Mouse (Mus musculus): ENCODE data around the gene Psd4. TPM values are rescaled to one million over a fixed set of nuclear protein-coding genes. Genes with fewer than 3 reads are reported as not detected.

The Psd4 gene
- polyA plus RNA-seq, 1 experiment from 2014 or later, result 3.4 TPM

DNA sequence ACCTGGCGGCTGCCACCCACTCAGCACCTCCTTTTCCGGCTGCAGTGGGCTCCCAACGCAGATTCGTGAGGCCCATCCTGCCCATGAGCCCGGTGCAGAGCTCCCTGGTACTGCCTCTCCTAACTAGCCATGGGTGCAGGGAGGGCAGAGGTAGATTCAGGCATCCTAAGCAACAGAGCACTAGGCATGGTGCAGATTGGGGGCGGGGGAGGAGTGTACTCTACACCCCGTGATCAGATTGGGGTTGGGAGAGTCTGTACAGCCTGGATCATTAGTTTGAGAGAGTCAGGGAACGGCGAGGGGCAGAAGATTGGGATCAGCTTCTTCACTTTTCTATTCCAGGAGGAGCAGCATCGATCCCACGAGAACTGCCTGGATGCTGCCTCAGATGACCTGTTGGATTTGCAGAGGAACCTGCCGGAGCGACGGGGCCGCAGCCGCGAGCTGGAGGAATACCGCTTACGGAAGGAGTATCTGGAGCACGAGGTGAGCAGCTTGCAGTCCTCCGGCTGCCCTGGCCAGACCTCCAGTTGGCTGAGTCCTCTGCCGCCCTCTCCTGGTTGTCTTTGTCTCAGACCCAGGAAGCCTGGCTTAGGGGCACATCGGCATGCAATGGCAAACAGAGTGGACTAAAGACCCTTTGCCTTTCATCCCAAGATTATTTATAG is 38.1 kb downstream of the Psd4 start:
- H3K36me3 ChIP-seq (ENCODE audit: control insufficient read depth, insufficient read depth, low read length), result no peaks in the 10 kb centered on the region
- H3K9ac ChIP-seq (ENCODE audit: low read length), result peak overlapping the region; percentile 61
- peak; percentile 85 for ATAC-seq (ENCODE audit: low read depth)
- 0 out of 2 replicates have a peak, but pooled peaks cover 2% of the 10 kb centered on the region for H3K4me1 ChIP-seq (replicated peaks; ENCODE audit: control insufficient read depth, insufficient read depth, low read length)
- no peak overlapping the region for H3K27ac ChIP-seq (ENCODE audit: low read length)
- peak overlapping the region; percentile 17 for H3K4me3 ChIP-seq (ENCODE audit: low read length)
- H3K9me3 ChIP-seq (ENCODE audit: control insufficient read depth, low read length), result no peaks in the 10 kb centered on the region
- H3K4me2 ChIP-seq (ENCODE audit: low read depth, low read length), result peak overlapping the region; percentile 50
- WGBS, result 7% methylated on average over 23 of the region's 23 CpGs
- peaks cover 2% of the 10 kb centered on the region for H3K27me3 ChIP-seq (ENCODE audit: control insufficient read depth, insufficient read depth, low read depth, low read length)

- H3K4me1 ChIP-seq (replicated peaks; ENCODE audit: control insufficient read depth, insufficient read depth, low read length), result peaks cover 2% of the 10 kb centered on the region
These were observed 40.5 kb downstream of the Psd4 start for GRCm38 (mm10) chr2:24407701-24408485.

DNA sequence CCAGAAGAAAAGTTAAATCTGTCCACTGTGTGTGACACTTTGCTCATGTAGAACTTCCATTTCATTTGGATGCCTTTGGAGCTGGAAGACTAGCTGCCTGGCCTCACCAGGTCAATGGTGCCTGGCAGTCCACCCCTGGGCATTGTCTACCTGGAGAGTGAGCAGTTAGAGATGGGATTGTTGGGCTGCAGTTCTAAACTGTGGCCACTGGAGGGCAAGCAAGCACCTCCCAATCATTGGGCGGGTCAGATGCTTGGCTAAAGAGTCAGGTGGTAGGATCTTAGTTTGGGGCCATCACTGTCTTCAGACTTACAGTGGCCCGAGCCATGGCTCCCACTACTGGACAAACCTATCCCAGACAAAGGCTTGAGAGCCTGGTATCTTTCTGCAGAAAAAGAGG is 41.8 kb downstream of the Psd4 start:
- Histone ChIP-seq H3K4me3 (ENCODE audit: low read length) (no peak overlapping the region), H3K9me3 (ENCODE audit: control insufficient read depth, low read length) (no peaks in the 10 kb centered on the region), H3K4me1 (replicated peaks; ENCODE audit: control insufficient read depth, insufficient read depth, low read length) (peaks cover 11% of the 10 kb centered on the region), H3K27me3 (ENCODE audit: control insufficient read depth, insufficient read depth, low read depth, low read length) (peaks cover 2% of the 10 kb centered on the region), H3K4me2 (ENCODE audit: low read depth, low read length) (no peak overlapping the region), H3K9ac (ENCODE audit: low read length) (no peak overlapping the region), H3K36me3 (ENCODE audit: control insufficient read depth, insufficient read depth, low read length) (no peaks in the 10 kb centered on the region), H3K27ac (ENCODE audit: low read length) (no peak overlapping the region)
- 0% methylated on average over 2 of the region's 2 CpGs for WGBS
- ATAC-seq (ENCODE audit: low read depth), result peak; percentile 18; the same call in 1 of the 2 replicates

More at GRCm38 (mm10) chr2:24407701-24408485, 40.5 kb downstream of the Psd4 start:
- Histone ChIP-seq H3K27me3 (ENCODE audit: control insufficient read depth, insufficient read depth, low read depth, low read length) (peaks cover 2% of the 10 kb centered on the region), H3K4me3 (ENCODE audit: low read length) (no peak overlapping the region), H3K9ac (ENCODE audit: low read length) (no peak overlapping the region), H3K4me2 (ENCODE audit: low read depth, low read length) (no peak overlapping the region), H3K27ac (ENCODE audit: low read length) (no peak overlapping the region), H3K36me3 (ENCODE audit: control insufficient read depth, insufficient read depth, low read length) (no peaks in the 10 kb centered on the region), H3K9me3 (ENCODE audit: control insufficient read depth, low read length) (no peaks in the 10 kb centered on the region)
- 61% methylated on average over 4 of the region's 4 CpGs for whole genome bisulfite sequencing
- no peak for ATAC-seq (ENCODE audit: low read depth)

GRCm38 (mm10) chr2:24413172-24413571 is 45.8 kb downstream of the Psd4 start:
- Histone ChIP-seq H3K4me2 (ENCODE audit: low read depth, low read length) (no peak overlapping the region), H3K9ac (ENCODE audit: low read length) (no peak overlapping the region), H3K9me3 (ENCODE audit: control insufficient read depth, low read length) (no peaks in the 10 kb centered on the region), H3K27ac (ENCODE audit: low read length) (peak overlapping the region; percentile 53), H3K4me1 (replicated peaks; ENCODE audit: control insufficient read depth, insufficient read depth, low read length) (peaks cover 9% of the 10 kb centered on the region), H3K36me3 (ENCODE audit: control insufficient read depth, insufficient read depth, low read length) (no peaks in the 10 kb centered on the region), H3K4me3 (ENCODE audit: low read length) (no peak overlapping the region), H3K27me3 (ENCODE audit: control insufficient read depth, insufficient read depth, low read depth, low read length) (no peaks in the 10 kb centered on the region)
- WGBS, result 22% methylated on average over 3 of the region's 3 CpGs
- peak; percentile 56 for ATAC-seq (ENCODE audit: low read depth)

GRCm38 (mm10) chr2:24413677-24414076 is 46.3 kb downstream of the Psd4 start:
- no peaks in the 10 kb centered on the region for H3K36me3 ChIP-seq (ENCODE audit: control insufficient read depth, insufficient read depth, low read length)

GRCm38 (mm10) chr2:24416668-24417067 is 49.3 kb downstream of the Psd4 start:
- no peak for ATAC-seq (ENCODE audit: low read depth)
- Histone ChIP-seq H3K4me3 (ENCODE audit: low read length) (no peak overlapping the region), H3K4me2 (ENCODE audit: low read depth, low read length) (no peak overlapping the region), H3K27me3 (ENCODE audit: control insufficient read depth, insufficient read depth, low read depth, low read length) (no peaks in the 10 kb centered on the region), H3K9ac (ENCODE audit: low read length) (no peak overlapping the region), H3K36me3 (ENCODE audit: control insufficient read depth, insufficient read depth, low read length) (no peaks in the 10 kb centered on the region), H3K27ac (ENCODE audit: low read length) (no peak overlapping the region), H3K9me3 (ENCODE audit: control insufficient read depth, low read length) (no peaks in the 10 kb centered on the region), H3K4me1 (replicated peaks; ENCODE audit: control insufficient read depth, insufficient read depth, low read length) (peaks cover 9% of the 10 kb centered on the region)
- 13% methylated on average over 9 of the region's 9 CpGs for WGBS

More at GRCm38 (mm10) chr2:24413677-24414076, 46.3 kb downstream of the Psd4 start:
- no peak overlapping the region for H3K4me3 ChIP-seq (ENCODE audit: low read length)
- 80% methylated on average over 4 of the region's 4 CpGs for WGBS
- H3K9me3 ChIP-seq (ENCODE audit: control insufficient read depth, low read length), result no peaks in the 10 kb centered on the region
- no peak for ATAC-seq (ENCODE audit: low read depth)
- peak overlapping the region; percentile 53 for H3K27ac ChIP-seq (ENCODE audit: low read length)
- no peak overlapping the region for H3K4me2 ChIP-seq (ENCODE audit: low read depth, low read length)
- H3K27me3 ChIP-seq (ENCODE audit: control insufficient read depth, insufficient read depth, low read depth, low read length), result no peaks in the 10 kb centered on the region
- peaks cover 9% of the 10 kb centered on the region for H3K4me1 ChIP-seq (replicated peaks; ENCODE audit: control insufficient read depth, insufficient read depth, low read length)
- no peak overlapping the region for H3K9ac ChIP-seq (ENCODE audit: low read length)

DNA sequence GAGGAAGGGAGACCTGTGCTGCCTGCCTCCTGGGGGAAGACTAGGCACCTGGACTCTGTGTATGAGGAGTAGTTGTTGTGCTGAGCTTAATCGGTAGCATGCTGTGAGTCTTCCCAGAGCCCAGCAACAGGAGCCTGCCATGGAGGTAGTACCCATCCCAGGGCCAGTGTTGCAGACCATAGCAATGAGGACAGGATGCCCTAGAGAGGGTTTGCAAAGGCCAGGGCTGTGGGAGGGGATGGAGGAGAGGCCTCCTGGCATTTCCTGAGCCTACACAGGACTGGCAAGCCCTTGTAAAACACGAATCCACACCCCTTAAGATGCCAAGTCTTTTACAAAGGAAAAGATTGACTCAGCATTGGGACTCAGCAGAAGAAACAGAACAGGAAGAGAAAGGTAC is 49.7 kb downstream of the Psd4 start:
- peaks cover 9% of the 10 kb centered on the region for H3K4me1 ChIP-seq (replicated peaks; ENCODE audit: control insufficient read depth, insufficient read depth, low read length)
- H3K9ac ChIP-seq (ENCODE audit: low read length), result no peak overlapping the region
- no peak for ATAC-seq (ENCODE audit: low read depth)

DNA sequence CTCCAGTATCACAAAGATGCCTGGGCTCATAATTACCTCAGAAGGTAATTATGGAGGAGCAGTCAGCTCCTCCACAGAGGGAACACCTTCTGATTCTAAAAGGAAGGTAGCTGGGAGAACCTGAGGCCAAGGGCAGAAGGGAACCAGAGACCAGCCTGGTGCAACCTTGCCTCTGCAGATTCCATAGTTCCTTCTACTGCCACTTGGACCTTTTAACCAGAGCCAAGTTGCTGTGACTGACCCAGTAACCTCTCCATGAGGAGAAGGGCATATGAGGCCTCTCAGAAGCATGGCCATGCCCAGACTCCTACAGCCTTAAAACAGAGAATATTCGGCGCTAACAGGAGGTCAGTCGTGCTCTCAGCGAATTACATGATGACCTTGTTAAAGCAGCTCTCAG is 50.2 kb downstream of the Psd4 start:
- Histone ChIP-seq H3K4me1 (replicated peaks; ENCODE audit: control insufficient read depth, insufficient read depth, low read length) (peaks cover 9% of the 10 kb centered on the region), H3K9me3 (ENCODE audit: control insufficient read depth, low read length) (no peaks in the 10 kb centered on the region), H3K27ac (ENCODE audit: low read length) (no peak overlapping the region), H3K27me3 (ENCODE audit: control insufficient read depth, insufficient read depth, low read depth, low read length) (no peaks in the 10 kb centered on the region), H3K4me2 (ENCODE audit: low read depth, low read length) (no peak overlapping the region), H3K9ac (ENCODE audit: low read length) (no peak overlapping the region), H3K36me3 (ENCODE audit: control insufficient read depth, insufficient read depth, low read length) (no peaks in the 10 kb centered on the region), H3K4me3 (ENCODE audit: low read length) (no peak overlapping the region)
- 75% methylated on average over 4 of the region's 4 CpGs for WGBS
- ATAC-seq (ENCODE audit: low read depth), result no peak

More for the DNA sequence above, 49.7 kb downstream of the Psd4 start:
- WGBS, result 13% methylated on average over 2 of the region's 2 CpGs
- no peak overlapping the region for H3K4me2 ChIP-seq (ENCODE audit: low read depth, low read length)
- H3K27ac ChIP-seq (ENCODE audit: low read length), result no peak overlapping the region
- no peaks in the 10 kb centered on the region for H3K27me3 ChIP-seq (ENCODE audit: control insufficient read depth, insufficient read depth, low read depth, low read length)
- no peak overlapping the region for H3K4me3 ChIP-seq (ENCODE audit: low read length)
- no peaks in the 10 kb centered on the region for H3K36me3 ChIP-seq (ENCODE audit: control insufficient read depth, insufficient read depth, low read length)
- no peaks in the 10 kb centered on the region for H3K9me3 ChIP-seq (ENCODE audit: control insufficient read depth, low read length)

- no peak for ATAC-seq (ENCODE audit: low read depth)
- H3K4me3 ChIP-seq (ENCODE audit: low read length), result no peak overlapping the region
- no peaks in the 10 kb centered on the region for H3K27me3 ChIP-seq (ENCODE audit: control insufficient read depth, insufficient read depth, low read depth, low read length)
- H3K9me3 ChIP-seq (ENCODE audit: control insufficient read depth, low read length), result no peaks in the 10 kb centered on the region
- no peak overlapping the region for H3K27ac ChIP-seq (ENCODE audit: low read length)
- H3K4me2 ChIP-seq (ENCODE audit: low read depth, low read length), result no peak overlapping the region
- no peak overlapping the region for H3K9ac ChIP-seq (ENCODE audit: low read length)
- no peaks in the 10 kb centered on the region for H3K4me1 ChIP-seq (replicated peaks; ENCODE audit: control insufficient read depth, insufficient read depth, low read length)
- 83% methylated on average over 6 of the region's 6 CpGs for WGBS
- H3K36me3 ChIP-seq (ENCODE audit: control insufficient read depth, insufficient read depth, low read length), result no peaks in the 10 kb centered on the region
These were observed 54.0 kb downstream of the Psd4 start for GRCm38 (mm10) chr2:24421211-24421863.

Data from lung, embryonic 16.5 days (tissue).